Mouse (Mus musculus) limb, embryonic 14.5 days (tissue): Measurements from ENCODE around the gene 1700019N19Rik. TPM values are rescaled to one million over a fixed set of nuclear protein-coding genes. Genes with fewer than 3 reads are reported as not detected.

Experiments
- ATAC-seq: fragments of 200-750 bp; cut with Nextera tagmentation; 2 replicates; pipeline ENCODE4 v1.8.0; 2017; ENCODE audit warnings: low read depth, moderate number of reproducible peaks, moderate TSS enrichment; ENCODE audit not compliant: low FRiP score
- DNase-seq: peaks from one replicate; pipeline ENCODE4 v3.0.0-alpha.2; 2015; ENCODE audit warnings: low spot score
- H3K27ac ChIP-seq: fragments of 300-500 bp; sonication (generic); replicated peaks from 2 replicates; pipeline ENCODE4 v1.5.1; 2014; ENCODE audit warnings: low read depth, mild to moderate bottlenecking, low read length, moderate library complexity, mixed read lengths
- H3K27me3 ChIP-seq: fragments of 300-500 bp; sonication (generic); 2 replicates; pipeline ENCODE4 v1.6.1; 2014; ENCODE audit warnings: low read length, mixed read lengths; ENCODE audit not compliant: control insufficient read depth, insufficient read depth
- H3K36me3 ChIP-seq: fragments of 300-500 bp; sonication (generic); 2 replicates; pipeline ENCODE4 v1.6.1; 2014; ENCODE audit warnings: mild to moderate bottlenecking, low read length, moderate library complexity, mixed read lengths; ENCODE audit not compliant: control insufficient read depth, insufficient read depth
- H3K4me1 ChIP-seq: fragments of 300-500 bp; sonication (generic); 2 replicates; pipeline ENCODE4 v1.6.1; 2014; ENCODE audit warnings: antibody characterized with exemption, low read length, mixed read lengths; ENCODE audit not compliant: control insufficient read depth, insufficient read depth
- H3K4me2 ChIP-seq: fragments of 300-500 bp; sonication (generic); replicated peaks from 2 replicates; pipeline ENCODE4 v1.6.1; 2014; ENCODE audit warnings: low read depth, mild to moderate bottlenecking, low read length, moderate library complexity; ENCODE audit not compliant: severe bottlenecking
- H3K4me3 ChIP-seq: fragments of 300-500 bp; sonication (generic); replicated peaks from 2 replicates; pipeline ENCODE4 v1.5.1; 2014; ENCODE audit warnings: low read length
- H3K9ac ChIP-seq: fragments of 300-500 bp; sonication (generic); 2 replicates; pipeline ENCODE4 v1.6.1; 2014; ENCODE audit warnings: mild to moderate bottlenecking, low read depth, low read length, moderate library complexity; ENCODE audit not compliant: severe bottlenecking
- H3K9me3 ChIP-seq: fragments of 300-500 bp; sonication (generic); 2 replicates; pipeline ENCODE4 v1.6.1; 2016; ENCODE audit warnings: low read length; ENCODE audit not compliant: control insufficient read depth
- POLR2A ChIP-seq: fragments of 200-500 bp; IDR thresholded peaks from 2 replicates; pipeline ENCODE4 v1.8.0; 2012; ENCODE audit warnings: inconsistent platforms, mild to moderate bottlenecking, moderate library complexity, borderline replicate concordance; ENCODE audit not compliant: insufficient read depth, insufficient read length; ENCODE audit errors: extremely low read depth
- WGBS: fragments of 180-500 bp; shearing (Covaris S2); extraction: QIAGEN DNeasy Blood & Tissue Kit; methylation state at CpG from one replicate; pipeline ENCODE4 v1.1.7; 2014; 5-methylcytosine and 5-hydroxymethylcytosine counted together
- polyA plus RNA-seq, 2 experiments: library from polyadenylated mRNA; depleted of rRNA in 1 of 2; stranded (reverse) in 1 of 2; unstranded in 1 of 2; fragments of >200 nt; fragmentation: Nextera tagmentation in 1 of 2; extraction: Ambion mirVana in 1 of 2; gene quantifications; 2 replicates each; pipeline versions ENCODE4 v1.2.1 to v1.2.3; 2012 to 2014

1700019N19Rik gene
- polyA plus RNA-seq, 2 experiments = not detected

DNA sequence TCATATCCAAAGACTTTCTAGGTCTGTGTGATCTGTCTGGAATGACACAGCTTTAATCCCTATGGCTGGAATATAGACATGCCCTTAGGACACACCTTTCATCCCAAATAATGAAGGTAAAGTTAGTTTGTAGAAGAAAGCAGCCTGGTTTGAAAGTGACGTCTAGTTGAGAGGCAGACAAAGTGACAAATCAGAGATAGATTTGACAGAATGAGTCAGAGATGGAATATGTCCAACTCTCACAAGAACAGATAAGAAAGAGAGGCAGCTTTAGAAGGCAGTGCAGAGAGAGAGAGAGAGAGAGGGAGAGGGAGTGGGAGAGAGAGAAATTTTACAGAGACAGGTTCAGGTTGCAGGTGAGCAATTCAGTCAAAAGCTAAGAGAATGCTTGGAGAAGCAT is 30.1 kb upstream of the 1700019N19Rik start:
- H3K4me2 ChIP-seq = no peak overlapping the region
- WGBS = 72% methylated on average over 1 of the region's 1 CpGs

DNA sequence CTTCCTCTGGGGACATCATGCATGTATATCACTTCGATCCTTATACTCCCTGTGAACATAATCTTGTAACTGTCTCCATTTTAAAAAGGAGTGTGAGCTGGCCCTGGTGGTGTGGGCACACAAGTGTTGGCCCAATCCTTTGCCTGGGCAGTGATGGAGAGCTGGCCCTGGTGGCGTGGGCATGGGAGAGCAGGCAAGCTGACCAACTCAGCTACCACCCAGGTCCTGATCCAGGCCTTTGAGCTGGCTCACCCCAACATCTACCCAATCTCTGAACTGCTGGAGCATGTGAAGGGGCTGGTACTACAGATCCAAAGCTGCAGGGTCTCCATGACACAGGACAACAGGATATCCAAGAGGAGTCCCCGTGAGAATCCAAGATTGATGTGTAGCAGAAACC is 29.0 kb upstream of the 1700019N19Rik start:
- Histone ChIP-seq H3K4me2 (no peak overlapping the region), H3K9ac (no peak overlapping the region), H3K27me3 (no peaks in the 10 kb centered on the region), H3K4me1 (peaks cover 2% of the 10 kb centered on the region; the same call in 1 of the 2 replicates), H3K36me3 (no peaks in the 10 kb centered on the region), H3K27ac (no peak overlapping the region), H3K4me3 (no peak overlapping the region), H3K9me3 (no peaks in the 10 kb centered on the region)
- WGBS = 92% methylated on average over 3 of the region's 3 CpGs
- DNase-seq (no peak), ATAC-seq (no peak)
- TF ChIP-seq POLR2A = no peak

More for the DNA sequence above, 30.1 kb upstream of the 1700019N19Rik start:
- H3K9ac ChIP-seq = no peak overlapping the region
- no peaks in the 10 kb centered on the region for H3K4me1 ChIP-seq
- no peak overlapping the region for H3K4me3 ChIP-seq
- H3K27ac ChIP-seq = no peak overlapping the region
- no peak for TF ChIP-seq POLR2A
- ATAC-seq (no peak), DNase-seq (no peak)
- H3K27me3 ChIP-seq = no peaks in the 10 kb centered on the region
- H3K9me3 ChIP-seq = no peaks in the 10 kb centered on the region
- H3K36me3 ChIP-seq = no peaks in the 10 kb centered on the region

DNA sequence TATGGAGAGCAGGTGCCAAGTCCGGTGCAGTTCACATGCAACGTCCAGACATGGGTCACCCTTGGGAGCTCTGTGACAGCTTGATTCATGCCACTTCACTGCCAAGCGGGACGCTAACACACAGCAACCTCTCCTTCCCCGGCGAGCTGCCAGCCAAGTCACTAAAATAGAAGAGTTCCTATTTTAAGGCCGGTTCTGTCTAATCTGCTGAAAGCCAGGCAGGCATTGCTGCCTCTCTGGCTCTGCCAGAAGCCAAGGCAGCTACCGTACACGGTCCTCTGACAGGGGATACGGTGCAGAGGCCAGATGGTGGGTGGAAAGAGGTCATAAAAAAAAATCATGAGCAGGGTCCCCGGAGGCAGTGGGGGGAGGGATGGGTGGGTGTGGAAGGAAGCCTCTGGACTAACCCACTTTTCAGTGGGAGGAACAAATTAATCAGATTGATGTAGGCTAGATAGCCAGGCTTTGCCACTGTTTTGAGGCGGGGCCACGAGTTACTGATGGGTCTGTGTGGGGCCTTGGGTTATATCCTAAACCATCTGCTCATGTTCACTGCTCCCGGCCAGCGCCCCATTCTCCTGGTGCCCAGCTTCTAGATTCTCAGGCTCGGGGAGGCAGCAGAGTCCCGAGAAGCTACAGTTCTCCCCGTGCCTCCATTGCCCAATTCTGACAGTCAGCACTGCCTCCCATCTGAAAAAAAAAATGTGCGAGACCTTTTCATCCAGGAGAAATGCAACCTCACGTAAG is 28.4 kb upstream of the 1700019N19Rik start:
- WGBS = 62% methylated on average over 20 of the region's 20 CpGs
- Histone ChIP-seq H3K36me3 (no peaks in the 10 kb centered on the region), H3K9me3 (no peaks in the 10 kb centered on the region), H3K4me2 (no peak overlapping the region), H3K4me3 (no peak overlapping the region), H3K9ac (no peak overlapping the region), H3K27me3 (no peaks in the 10 kb centered on the region), H3K4me1 (peaks cover 2% of the 10 kb centered on the region; the same call in 1 of the 2 replicates), H3K27ac (no peak overlapping the region)
- ATAC-seq (no peak), DNase-seq (no peak)
- TF ChIP-seq POLR2A = no peak

DNA sequence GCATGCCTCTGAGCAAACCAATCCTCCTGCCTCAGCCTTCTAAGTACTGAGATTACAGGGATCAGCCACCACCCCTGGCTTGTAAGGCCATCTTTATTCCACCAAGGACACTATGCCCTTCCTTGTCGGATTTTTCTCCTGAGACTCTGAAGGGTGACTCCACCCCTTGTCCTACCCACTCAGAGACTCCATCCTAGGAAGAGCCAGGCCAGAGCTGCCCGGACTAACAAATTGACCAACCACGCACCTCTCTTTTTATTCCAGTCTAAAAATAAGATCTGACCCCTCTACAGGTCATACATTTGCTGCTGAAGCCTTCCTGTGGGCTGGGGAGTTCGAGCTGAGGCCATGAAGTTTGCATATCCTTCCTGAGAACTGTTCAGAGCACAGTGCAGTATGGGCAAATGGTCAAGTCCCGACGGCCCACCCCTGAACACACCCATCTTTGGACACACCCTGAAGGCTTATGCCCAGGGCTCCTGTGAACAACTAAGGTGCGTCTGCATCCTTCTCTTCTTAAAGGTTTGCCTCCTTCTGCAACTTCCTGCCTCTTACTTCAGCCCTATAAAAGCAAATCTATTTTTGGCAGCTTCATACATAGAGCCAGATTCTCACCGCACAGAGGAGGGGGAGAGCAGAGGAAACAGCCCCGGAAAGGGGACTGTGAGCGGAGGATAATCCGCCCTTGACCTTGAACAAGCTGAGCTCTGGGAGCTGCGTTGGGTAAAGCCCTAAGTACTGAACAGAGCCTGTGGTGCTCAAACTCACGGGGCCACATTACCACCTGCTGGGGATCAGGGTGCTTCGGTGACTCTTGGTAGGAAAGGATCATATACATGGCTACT is 24.5 kb upstream of the 1700019N19Rik start:
- no peak overlapping the region for H3K4me3 ChIP-seq

DNA sequence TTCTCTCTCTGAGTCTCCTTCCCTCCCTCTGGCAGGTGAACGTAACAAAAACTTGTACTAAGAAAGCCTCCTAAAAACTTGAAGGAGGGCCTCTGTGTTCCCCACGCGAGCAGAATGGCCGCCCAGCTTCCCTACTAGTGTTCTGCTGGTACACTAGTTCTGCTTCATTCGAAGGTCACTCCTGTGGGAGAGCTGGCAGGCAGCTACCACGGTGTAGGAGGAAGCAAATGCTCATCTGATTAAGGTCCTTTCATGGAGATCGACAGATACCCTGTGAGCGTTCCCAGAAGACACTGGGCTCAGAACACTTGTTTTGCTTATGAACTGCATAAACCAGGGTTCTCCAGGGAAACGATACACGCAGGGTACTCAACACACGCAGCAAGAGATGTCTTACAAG is 23.1 kb upstream of the 1700019N19Rik start:
- no peak for DNase-seq
- Histone ChIP-seq H3K4me3 (no peak overlapping the region), H3K4me1 (peaks cover 8% of the 10 kb centered on the region; the same call in 1 of the 2 replicates), H3K4me2 (no peak overlapping the region), H3K36me3 (no peaks in the 10 kb centered on the region), H3K27me3 (no peaks in the 10 kb centered on the region), H3K9me3 (no peaks in the 10 kb centered on the region), H3K27ac (no peak overlapping the region), H3K9ac (no peak overlapping the region)
- TF ChIP-seq POLR2A = no peak
- 89% methylated on average over 11 of the region's 11 CpGs for WGBS
- ATAC-seq = no peak

More for the DNA sequence above, 24.5 kb upstream of the 1700019N19Rik start:
- no peak overlapping the region for H3K4me2 ChIP-seq
- H3K36me3 ChIP-seq = no peaks in the 10 kb centered on the region
- no peak for TF ChIP-seq POLR2A
- H3K27ac ChIP-seq = no peak overlapping the region
- H3K9me3 ChIP-seq = no peaks in the 10 kb centered on the region
- ATAC-seq = no peak
- H3K27me3 ChIP-seq = no peaks in the 10 kb centered on the region
- no peak overlapping the region for H3K9ac ChIP-seq
- H3K4me1 ChIP-seq = peaks cover 8% of the 10 kb centered on the region; the same call in 1 of the 2 replicates
- 72% methylated on average over 14 of the region's 14 CpGs for WGBS
- DNase-seq = no peak
